Mouse (Mus musculus): ENCODE results near the gene Hemk1. TPM values are rescaled to one million over a fixed set of nuclear protein-coding genes. Genes with fewer than 3 reads are reported as not detected.
A peak's percentile ranks its signal among the peaks of the same experiment; 100 is the strongest.

Gene Hemk1
- total and polyA plus RNA-seq, 3 experiments: 11.9 to 20.5 (median 12.1) TPM

DNA sequence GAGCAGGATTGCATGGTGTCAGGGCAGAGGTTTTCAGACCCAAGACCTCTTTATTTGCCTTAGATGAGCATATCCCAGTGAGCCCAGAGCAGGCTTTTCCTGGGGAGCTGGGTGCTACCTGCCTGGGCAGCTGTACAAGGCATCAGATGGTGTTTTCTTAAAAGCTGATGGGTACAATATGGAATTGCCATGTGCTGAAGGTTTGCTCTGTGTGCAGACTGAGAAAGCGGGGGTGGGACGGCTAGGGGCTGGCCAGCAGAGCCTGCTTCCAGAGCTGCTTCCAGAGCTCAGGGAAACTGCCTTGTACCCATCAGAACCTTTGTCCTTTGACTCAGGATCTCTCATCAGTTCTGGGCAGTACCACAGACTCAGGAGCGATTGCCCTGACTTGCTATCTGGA, 49.6 kb upstream of the Hemk1 start:
- Histone ChIP-seq H3K9ac (ENCODE audit: insufficient read depth, low read depth) (no peak overlapping the region), H3K9me3 (replicated peaks; ENCODE audit: low read length) (no peaks in the 10 kb centered on the region), H3K36me3 (replicated peaks in 1 of 2; ENCODE audit: control insufficient read depth in 1 of 2, insufficient read depth in 1 of 2, low read length in 1 of 2) (no peaks in the 10 kb centered on the region), H3K4me1 (ENCODE audit: control insufficient read depth in 1 of 2, insufficient read depth in 2 of 2) (no peaks in the 10 kb centered on the region), H3K4me2 (ENCODE audit: insufficient read depth, low read depth, poor library complexity, severe bottlenecking) (no peak overlapping the region), H3K79me2 (replicated peaks; ENCODE audit: control insufficient read depth, extremely low read depth, insufficient read depth, poor library complexity, severe bottlenecking) (no peaks in the 10 kb centered on the region), H3K27me3 (replicated peaks) (peaks cover 91% of the 10 kb centered on the region), H3K27ac (ENCODE audit: insufficient read depth, low read depth) (no peak overlapping the region), H3K4me3 (replicated peaks in 1 of 3; ENCODE audit: low read depth in 2 of 3, low read length in 2 of 3, poor library complexity in 1 of 3) (no peak overlapping the region)
- dilution Hi-C loops (cut with MboI; ENCODE audit: extremely low pct_ligation_motif_present, extremely low pct_unique_long_range_greater_than_20kb, low sequenced_read_pairs): no loop called here
- TF ChIP-seq JUN (IDR thresholded peaks at IDR 0.05; ENCODE audit: insufficient read depth, low read depth, low read length): no peak
- TF ChIP-seq MEF2A (IDR thresholded peaks at IDR 0.05; ENCODE audit: borderline replicate concordance, low read depth, low read length): no peak
- no peak for TF ChIP-seq UBTF (IDR thresholded peaks at IDR 0.05; ENCODE audit: low read depth, low read length)
- no peak for TF ChIP-seq GABPA (IDR thresholded peaks at IDR 0.05; ENCODE audit: insufficient replicate concordance, low read depth, low read length)
- DNase-seq (ENCODE audit: extremely low read depth): no peak
- in situ Hi-C loops (cut with MboI; ENCODE audit: low pct_ligation_motif_present, low pct_unique_long_range_greater_than_20kb, low sequenced_read_pairs): no loop called here

DNA sequence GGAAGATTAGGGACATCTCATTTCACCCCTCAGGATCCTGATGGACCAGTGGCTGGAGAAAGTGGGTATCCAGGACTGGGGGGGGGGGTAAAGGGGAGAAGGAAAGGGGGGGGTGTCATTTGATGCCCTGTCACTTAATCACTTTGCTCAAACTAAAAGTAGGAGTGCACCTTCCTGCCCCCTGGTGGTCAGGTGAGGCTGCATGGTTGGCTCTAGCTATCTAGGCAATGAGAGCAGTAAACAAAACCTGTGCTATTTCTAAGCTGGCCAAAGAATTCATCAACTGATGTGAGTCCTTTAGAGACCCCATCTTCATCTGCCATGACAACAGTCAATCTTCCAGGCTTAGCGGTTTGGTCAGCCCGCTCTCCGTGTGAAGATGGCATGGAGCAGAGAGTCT, 48.6 kb upstream of the Hemk1 start:
- no peaks in the 10 kb centered on the region for H3K36me3 ChIP-seq (replicated peaks in 1 of 2; ENCODE audit: control insufficient read depth in 1 of 2, insufficient read depth in 1 of 2, low read length in 1 of 2)
- no peaks in the 10 kb centered on the region for H3K4me1 ChIP-seq (ENCODE audit: control insufficient read depth in 1 of 2, insufficient read depth in 2 of 2)
- peaks cover 94% of the 10 kb centered on the region for H3K27me3 ChIP-seq (replicated peaks)
- H3K4me2 ChIP-seq (ENCODE audit: insufficient read depth, low read depth, poor library complexity, severe bottlenecking): no peak overlapping the region
- in situ Hi-C loops (cut with MboI; ENCODE audit: low pct_ligation_motif_present, low pct_unique_long_range_greater_than_20kb, low sequenced_read_pairs): no loop called here
- no peak overlapping the region for H3K27ac ChIP-seq (ENCODE audit: insufficient read depth, low read depth)
- no peaks in the 10 kb centered on the region for H3K9me3 ChIP-seq (replicated peaks; ENCODE audit: low read length)
- TF ChIP-seq CTCF (conservative IDR thresholded peaks at IDR 0.05 in 1 of 2, IDR thresholded peaks at IDR 0.05 in 1 of 2; ENCODE audit: low read depth in 2 of 2, low read length in 2 of 2) (peak; percentile 53 to 71), RAD21 (IDR thresholded peaks at IDR 0.05; ENCODE audit: low read depth, low read length) (peak; percentile 31), MYC (IDR thresholded peaks at IDR 0.05; ENCODE audit: low read depth, low read length) (no peak), ZMIZ1 (IDR thresholded peaks at IDR 0.05; ENCODE audit: low read depth, low read length) (no peak), MAFK (IDR thresholded peaks at IDR 0.05; ENCODE audit: insufficient replicate concordance, low read length) (no peak), UBTF (IDR thresholded peaks at IDR 0.05; ENCODE audit: low read depth, low read length) (no peak), E2F4 (IDR thresholded peaks at IDR 0.05; ENCODE audit: insufficient replicate concordance, low read depth, low read length) (no peak), HCFC1 (IDR thresholded peaks at IDR 0.05; ENCODE audit: low read depth, low read length) (no peak), ZKSCAN1 (IDR thresholded peaks at IDR 0.05; ENCODE audit: borderline replicate concordance, low read depth, low read length) (no peak), ELF1 (IDR thresholded peaks at IDR 0.05; ENCODE audit: low read depth, low read length) (no peak), USF2 (conservative IDR thresholded peaks at IDR 0.05; ENCODE audit: low read depth, low read length) (no peak), MEF2A (IDR thresholded peaks at IDR 0.05; ENCODE audit: borderline replicate concordance, low read depth, low read length) (no peak), POLR2AphosphoS2 (IDR thresholded peaks at IDR 0.05; ENCODE audit: low read depth, low read length) (no peak), CHD2 (IDR thresholded peaks at IDR 0.05; ENCODE audit: low read length) (no peak), KAT2A (IDR thresholded peaks at IDR 0.05; ENCODE audit: insufficient replicate concordance, low read length) (no peak), SMC3 (IDR thresholded peaks at IDR 0.05; ENCODE audit: low read depth, low read length) (peak; percentile 62), NELFE (IDR thresholded peaks at IDR 0.05; ENCODE audit: low read depth, low read length) (no peak), SIN3A (IDR thresholded peaks at IDR 0.05; ENCODE audit: low read length) (no peak), MXI1 (IDR thresholded peaks at IDR 0.05; ENCODE audit: low read depth, low read length) (no peak)
- no peaks in the 10 kb centered on the region for H3K79me2 ChIP-seq (replicated peaks; ENCODE audit: control insufficient read depth, extremely low read depth, insufficient read depth, poor library complexity, severe bottlenecking)
- H3K9ac ChIP-seq (ENCODE audit: insufficient read depth, low read depth): no peak overlapping the region
- dilution Hi-C loops (cut with MboI; ENCODE audit: extremely low pct_ligation_motif_present, extremely low pct_unique_long_range_greater_than_20kb, low sequenced_read_pairs): no loop called here
- no peak overlapping the region for H3K4me3 ChIP-seq (replicated peaks in 1 of 3; ENCODE audit: low read depth in 2 of 3, low read length in 2 of 3, poor library complexity in 1 of 3)
- DNase-seq (ENCODE audit: extremely low read depth): peak; percentile 24
